Mouse (Mus musculus) heart, postnatal 14 days (tissue): ENCODE data around the gene Fastkd5. TPM values are rescaled to one million over a fixed set of nuclear protein-coding genes. Genes with fewer than 3 reads are reported as not detected.
"Not testable (repeated sequence)": the region's sequence is repeated elsewhere in the genome, so short reads cannot be mapped to it uniquely, and the experiment has no call there.

Experiments used
- DNase-seq, 2 experiments: peaks; one replicate each; pipeline ENCODE4 v3.0.0; 2021 to 2022
- intact Hi-C: fragments of 180-260 bp; cut with DNase I; formaldehyde crosslinking; loops from one replicate; pipeline ENCODE4 v1.15.1; 2025
- long read RNA-seq, 2 experiments: library from polyadenylated mRNA; stranded (forward); transcript quantifications; one replicate each; pipeline ENCODE4 v2.0.0; 2021
- total RNA-seq, 2 experiments: library from RNA; stranded (reverse); gene quantifications; 2 replicates each; pipeline ENCODE4 v1.2.3; 2021

The Fastkd5 gene
- total RNA-seq, result 1 to 10 TPM; 7.3 to 9.3 TPM
- long read RNA-seq, experiment 1, partial matches to known transcripts, result 0 of 4 reads
- long read RNA-seq, experiment 1, other reads (novel, unspliced or antisense), result 2 of 4 reads
- long read RNA-seq, experiment 2, partial matches to known transcripts, result 0 of 1 reads
- long read RNA-seq, experiment 2, other reads (novel, unspliced or antisense), result 0 of 1 reads

DNA sequence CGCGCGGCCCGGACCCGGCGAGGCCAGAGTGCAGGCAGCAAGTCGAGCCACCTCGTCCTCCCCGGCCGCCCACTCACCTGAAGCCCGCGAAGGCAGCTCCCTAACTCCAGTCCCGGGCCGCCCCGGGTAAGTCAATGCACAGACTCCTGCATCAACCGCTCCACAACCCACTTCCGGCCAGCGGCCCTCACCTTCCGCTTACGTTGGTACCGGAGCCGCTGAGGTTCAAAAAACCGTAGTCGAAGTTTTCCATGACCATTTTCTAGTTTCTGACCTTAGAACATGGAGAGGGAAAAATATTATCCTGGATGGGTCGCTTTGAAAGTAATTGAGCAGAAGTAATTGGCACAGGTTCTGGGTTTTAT lies at the start of gene Fastkd5, which contains the start of gene Ubox5:
Fastkd5 (minus strand) TSS at position 189 of the 365 bp plus-strand sequence.
Ubox5 (minus strand) TSS at position 200 of the 365 bp plus-strand sequence.
- intact Hi-C loops, result no loop called here
- peak; percentile 89 to 95 for DNase-seq

DNA sequence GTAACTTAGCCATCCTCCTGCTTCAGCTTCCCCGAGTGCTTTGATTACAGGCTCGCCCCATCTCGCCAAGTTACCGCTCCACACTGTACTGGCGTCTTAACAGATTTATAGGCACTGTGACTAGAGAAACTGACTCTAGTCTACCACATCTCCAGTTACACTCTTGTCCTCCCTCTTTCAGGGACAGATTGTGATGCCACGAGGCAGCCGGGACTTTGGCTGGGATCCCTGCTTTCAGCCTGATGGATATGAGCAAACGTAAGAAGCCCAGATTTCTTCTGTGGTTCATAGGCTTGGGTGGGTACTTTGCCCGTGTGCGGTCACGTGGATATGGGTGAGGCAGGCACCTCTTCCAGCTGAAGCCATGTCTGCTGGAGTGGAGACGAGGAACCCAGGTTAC lies 49.3 kb upstream of the Fastkd5 start:
- intact Hi-C loops, result no loop called here
- no peak for DNase-seq

DNA sequence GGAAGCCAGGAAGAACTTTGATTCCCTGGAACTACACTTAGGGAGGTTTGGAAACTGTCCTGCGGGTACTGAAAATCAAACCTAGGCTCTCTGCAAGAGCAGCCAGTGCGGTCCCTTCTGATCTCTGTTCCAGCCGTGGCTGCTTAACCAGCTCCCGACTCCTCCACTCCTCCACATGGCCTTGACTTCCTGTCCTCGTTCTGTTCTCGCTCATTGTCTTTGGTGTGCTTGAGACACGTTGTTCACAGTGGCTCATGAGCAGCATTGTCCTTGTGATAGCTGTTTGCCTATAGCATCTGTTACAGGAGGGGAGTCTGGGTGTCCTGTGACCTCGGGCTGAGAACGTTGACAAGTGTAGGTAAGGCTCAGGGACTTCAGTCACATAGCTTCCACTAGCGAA lies 47.4 kb upstream of the Fastkd5 start:
- DNase-seq, result no peak
- intact Hi-C loops, result no loop called here

DNA sequence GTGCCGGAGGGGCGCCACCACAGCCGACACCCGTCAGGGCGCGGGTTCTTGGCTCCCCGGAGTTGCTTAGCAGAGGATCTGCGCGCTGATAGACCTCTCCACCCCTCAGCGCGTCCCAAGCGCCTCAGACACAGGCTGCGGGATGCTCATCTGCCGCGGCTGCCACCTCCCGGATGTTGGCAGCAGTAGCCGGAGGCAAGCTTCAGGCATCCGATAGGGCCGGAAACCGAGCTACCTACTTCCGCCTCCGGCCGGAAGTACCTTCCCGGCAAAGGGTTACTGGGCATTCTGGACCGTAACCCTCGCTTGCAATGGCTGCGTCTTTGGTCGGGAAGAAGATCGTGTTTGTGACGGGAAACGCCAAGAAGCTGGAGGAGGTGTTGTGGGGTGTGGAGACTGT lies 37.7 kb upstream of the Fastkd5 start, which contains the start of gene Itpa:
Itpa (plus strand) TSS at position 52 of the 400 bp plus-strand sequence.
- intact Hi-C loops, result no loop called here
- peak; percentile 83 to 88 for DNase-seq

DNA sequence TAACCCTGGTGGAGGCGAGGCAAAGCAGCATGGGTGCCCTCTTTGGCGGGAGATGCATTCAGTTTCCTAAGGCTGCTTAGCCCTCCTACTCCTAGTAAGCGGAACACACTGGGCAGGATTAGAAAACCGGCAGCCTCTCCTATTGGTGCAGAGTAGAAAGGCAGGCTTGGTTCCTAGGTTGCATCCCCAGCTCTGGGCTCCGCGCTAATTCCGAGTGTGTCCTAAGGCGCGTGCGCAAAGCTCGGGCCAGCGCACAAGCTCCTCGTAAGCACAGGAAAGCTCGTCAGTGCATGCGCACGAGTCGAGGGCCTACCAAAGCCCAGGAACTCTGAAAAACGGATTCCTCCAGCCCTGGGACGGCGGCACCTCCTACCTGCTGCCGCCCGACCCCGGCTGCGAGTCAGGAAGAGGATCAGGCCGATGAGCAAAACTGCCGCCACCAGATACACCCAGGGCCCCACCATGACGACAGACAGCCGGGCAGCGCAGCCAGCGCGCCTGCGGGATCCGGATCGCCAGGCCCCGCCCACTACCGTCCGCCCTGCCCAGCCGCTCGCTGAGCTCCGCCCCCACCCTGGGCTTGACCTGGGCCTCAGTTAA lies 34.4 kb upstream of the Fastkd5 start, which contains the start of gene Ddrgk1:
Ddrgk1 (minus strand) TSS at position 558 of the 600 bp plus-strand sequence.
- intact Hi-C loops, result no loop called here
- DNase-seq, result peak; percentile 93

DNA sequence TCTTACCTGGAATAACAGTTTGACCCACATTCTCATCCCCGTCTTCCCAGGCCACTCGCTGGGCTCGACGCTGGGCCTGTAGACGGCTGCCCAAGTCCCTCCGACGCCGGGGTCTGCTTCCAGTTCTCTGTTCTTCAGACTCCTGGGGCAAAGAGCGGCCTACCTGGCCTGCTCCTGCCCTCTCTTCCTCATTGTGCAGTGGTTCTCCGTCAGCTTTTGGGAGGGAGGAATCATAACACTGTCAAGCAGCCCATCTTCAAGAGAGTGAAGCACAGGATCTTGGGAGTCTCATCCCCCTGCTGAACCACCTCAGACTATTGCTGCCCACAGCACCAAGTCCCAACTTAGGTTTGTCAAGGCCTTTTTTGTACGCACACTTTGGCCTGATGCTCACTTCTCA lies 33.5 kb upstream of the Fastkd5 start:
- DNase-seq, result no peak
- intact Hi-C loops, result no loop called here

DNA sequence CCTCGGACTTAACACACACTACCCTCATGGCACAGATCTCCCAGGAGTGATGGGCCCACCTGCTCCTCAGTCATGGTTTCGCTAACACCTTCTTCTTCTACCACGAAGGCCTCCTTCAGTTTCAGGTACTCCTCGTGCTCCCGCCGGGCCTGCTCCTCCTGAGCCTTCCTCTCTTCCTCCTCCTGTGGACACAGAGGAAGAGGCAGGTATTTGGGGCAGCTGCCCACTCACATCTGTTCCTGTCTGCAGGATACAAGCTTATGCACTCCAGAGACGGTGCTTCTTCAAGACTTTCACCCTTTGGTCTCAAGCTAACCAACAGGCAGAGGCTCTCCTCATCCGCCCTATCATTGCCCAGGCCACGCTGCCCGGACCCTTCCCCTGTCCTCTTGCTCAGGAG lies 28.7 kb upstream of the Fastkd5 start:
- DNase-seq, result no peak
- intact Hi-C loops, result no loop called here

DNA sequence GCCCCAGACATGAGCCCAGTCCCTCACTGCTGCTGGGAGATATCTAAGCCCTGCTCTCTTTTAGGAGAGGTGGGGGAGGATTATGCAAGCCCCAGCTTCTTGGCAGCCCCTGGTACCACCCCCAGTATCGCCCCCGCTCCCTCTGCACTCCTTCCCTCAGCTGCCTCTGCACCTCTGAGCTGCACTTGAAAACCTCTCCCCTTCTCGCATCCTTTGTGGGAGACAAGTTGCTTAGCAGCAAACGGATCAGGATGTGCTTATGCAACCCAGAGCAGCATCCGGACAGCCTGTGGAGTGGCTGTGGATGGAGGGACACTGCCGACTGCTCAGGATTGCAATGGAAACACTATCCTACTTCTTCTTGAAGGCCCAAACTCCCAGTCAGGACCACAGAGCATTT lies 27.7 kb upstream of the Fastkd5 start:
- intact Hi-C loops, result no loop called here
- no peak for DNase-seq

DNA sequence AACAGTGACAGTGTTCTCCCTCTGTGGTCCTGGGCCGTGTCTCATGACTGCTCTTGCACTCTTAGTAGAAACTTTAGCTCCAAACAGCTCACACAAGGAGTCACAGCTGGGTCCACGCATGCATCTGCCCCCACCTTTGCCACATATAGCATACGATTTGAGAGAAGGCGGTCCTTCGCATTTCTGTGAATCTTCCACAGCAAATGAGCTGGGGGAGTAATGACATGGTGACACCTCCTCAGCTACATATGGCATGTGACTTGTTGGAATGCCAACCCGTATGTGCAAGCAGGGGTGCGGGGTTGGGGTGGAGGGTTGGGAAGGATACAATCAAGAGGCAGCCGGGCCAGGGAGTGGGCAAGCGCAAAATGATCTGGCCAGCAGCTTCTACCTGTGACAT lies 26.7 kb upstream of the Fastkd5 start:
- no peak for DNase-seq
- intact Hi-C loops, result no loop called here

DNA sequence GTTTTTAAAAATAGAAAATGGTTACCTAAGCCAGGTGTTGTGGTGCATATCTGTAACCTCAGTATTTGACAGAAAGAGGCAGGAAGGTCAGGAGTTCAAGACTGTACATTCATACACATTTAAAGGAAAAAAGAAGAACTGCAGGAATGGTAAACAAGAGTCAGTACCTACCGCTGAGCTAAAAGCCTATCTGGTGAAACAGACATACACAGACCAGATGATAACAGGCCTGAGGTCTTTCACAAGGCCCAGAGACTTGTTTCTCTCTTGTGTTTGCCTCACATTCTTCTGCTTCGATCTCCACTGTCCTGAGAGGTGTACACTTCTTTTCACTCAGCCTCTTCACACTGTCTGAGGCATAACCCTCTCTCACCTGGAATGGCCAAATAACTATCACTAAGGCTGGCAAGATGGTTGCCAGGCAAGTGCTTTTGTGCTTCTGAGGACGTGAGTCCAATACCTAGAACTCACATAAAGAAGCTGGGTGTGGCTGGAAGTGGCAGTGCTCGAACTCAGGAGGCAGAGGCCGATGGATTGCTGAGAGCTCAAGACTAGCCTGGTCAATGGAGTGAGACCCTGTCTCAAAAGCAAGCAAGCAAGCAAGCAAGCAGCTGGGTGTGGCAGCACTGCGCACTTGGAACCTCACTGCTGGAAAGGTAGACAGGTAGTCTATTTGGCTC lies 26.0 kb upstream of the Fastkd5 start:
- DNase-seq, result no peak
- intact Hi-C loops, result no loop called here

DNA sequence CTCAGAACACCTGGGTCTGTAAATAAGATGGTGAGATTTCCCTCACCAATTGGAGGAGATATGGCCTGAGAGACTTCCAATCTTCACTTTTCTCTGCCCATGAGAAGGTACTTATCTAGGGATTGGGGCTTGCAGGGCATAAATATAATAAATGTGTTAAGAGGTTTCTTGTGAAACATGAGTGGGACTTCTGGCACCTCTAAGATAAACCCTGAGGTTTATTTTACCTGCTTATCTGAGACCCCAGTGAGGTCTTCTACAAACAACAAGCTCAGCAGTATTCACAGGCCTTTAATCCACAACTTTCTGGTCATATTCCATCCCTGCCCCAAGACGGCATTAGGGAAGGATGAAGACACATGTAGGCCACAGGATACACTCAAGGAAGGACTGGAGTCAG lies 23.9 kb upstream of the Fastkd5 start:
- DNase-seq, result no peak

DNA sequence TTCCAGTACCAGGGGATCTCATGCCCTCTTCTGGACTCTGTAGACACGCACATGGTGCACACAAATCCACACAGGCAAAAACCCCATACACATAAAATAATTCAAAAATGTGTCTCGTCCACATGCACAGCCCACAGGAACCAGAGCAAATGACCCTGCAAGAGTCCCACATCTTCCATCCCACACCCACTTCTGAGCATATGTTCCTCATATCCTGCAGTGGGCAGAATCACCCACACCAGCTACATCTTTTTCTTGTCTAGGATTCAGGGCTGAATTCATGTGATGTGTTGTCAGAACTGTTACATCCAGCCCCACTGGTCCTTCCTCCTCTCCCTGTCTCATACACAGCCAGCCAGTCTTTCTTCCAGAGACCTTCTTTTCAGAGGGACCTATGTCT lies 23.5 kb upstream of the Fastkd5 start:
- intact Hi-C loops, result no loop called here
- no peak for DNase-seq

More for the DNA sequence above, 23.9 kb upstream of the Fastkd5 start:
- intact Hi-C loops, result no loop called here

DNA sequence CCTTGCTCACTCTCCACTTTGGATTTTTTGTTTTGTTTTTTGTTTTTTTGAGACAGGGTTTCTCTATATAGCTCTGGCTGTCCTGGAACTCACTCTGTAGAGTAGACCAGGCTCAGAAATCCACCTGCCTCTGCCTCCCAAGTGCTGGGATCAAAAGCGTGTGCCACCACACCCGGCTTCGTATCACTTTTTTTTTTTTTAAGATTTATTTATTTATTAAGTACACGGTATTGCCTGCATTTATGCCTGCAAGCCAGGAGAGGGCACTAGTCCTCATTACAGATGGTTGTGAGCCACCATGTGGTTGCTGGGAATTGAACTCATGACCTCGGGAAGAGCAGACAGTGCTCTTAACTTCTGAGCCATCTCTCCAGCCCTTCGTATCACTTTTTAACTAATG lies 19.2 kb upstream of the Fastkd5 start:
- intact Hi-C loops, DNase-seq: not testable (repeated sequence)

DNA sequence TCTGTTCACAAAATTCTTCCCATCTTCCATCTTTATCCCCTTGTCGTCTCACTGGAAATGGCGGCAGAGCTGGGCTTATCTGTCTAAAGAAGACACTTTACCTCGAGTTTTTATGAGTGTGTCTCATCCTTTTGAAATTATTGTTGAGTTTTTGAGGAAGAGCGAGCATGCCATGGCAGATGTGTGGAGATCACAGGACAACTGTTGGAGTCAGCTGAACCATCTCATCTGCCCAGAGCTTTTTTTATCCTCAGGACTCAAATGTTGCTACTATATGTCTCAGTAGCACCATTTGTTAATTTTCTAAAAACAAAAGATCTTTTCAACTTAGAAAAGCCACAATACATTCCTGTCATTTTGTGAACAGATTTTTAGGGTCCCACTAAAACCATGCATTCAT lies 15.4 kb upstream of the Fastkd5 start:
- intact Hi-C loops, result no loop called here
- DNase-seq, result no peak

DNA sequence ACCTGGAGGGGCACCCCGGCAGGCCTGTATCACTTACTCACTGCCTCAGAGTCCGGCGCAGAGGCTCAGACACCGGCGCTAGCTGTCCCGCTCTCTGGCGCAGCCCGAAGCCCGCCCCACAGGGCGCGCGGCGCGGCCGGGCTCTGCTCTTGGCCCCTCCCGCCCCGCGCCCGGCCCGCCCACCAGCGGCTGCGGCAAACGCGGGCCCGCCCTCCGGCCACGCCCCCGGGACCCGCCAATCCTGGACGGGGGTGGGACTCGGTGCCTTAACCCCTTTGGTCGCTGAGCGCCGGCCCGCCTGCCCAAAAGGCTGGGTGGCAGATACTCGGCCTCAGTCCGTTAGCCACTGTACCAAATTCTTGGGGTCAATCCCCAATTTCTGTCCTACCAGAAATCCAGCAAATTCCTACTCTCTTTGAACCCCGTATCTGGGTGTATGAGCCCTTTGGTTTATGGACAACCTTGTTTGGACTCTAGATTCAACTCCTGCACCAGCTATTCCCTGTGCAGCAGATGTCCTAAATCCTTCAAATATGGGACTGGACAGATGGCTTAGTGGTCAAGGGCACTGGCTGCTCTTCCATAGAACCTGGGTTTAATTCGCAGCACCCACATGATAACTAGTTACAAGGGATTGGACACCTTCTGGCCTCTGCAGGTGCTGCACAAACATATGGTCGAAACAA lies 13.0 kb upstream of the Fastkd5 start, which contains the start of gene Lzts3:
Lzts3 (minus strand) TSS at position 120 of the 686 bp plus-strand sequence.
- peak; percentile 96 to 97 for DNase-seq
- intact Hi-C loops, result no loop called here

DNA sequence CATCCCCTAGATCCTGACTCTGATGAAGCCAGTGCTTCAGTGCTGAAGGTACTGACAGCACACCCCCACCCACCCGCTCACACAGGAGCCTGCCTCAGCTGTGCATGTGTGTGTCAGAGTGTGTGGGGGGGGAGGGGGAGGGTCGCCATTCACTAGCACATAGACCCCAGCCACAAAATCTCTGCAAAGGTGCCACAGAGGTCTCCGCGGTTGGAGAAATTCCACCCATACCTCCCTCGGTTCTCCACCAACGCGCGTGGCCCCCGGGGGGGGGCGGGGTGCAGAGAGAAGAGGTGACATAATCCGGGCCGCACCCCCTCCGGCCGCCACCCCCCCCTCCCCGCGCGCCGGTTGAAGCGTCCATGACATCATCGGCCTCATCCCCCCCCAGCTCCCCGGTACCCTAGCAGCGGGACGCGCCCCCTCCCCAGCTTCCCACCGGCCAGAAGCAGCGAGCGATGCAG lies 12.4 kb upstream of the Fastkd5 start:
- intact Hi-C loops, result no loop called here

DNA sequence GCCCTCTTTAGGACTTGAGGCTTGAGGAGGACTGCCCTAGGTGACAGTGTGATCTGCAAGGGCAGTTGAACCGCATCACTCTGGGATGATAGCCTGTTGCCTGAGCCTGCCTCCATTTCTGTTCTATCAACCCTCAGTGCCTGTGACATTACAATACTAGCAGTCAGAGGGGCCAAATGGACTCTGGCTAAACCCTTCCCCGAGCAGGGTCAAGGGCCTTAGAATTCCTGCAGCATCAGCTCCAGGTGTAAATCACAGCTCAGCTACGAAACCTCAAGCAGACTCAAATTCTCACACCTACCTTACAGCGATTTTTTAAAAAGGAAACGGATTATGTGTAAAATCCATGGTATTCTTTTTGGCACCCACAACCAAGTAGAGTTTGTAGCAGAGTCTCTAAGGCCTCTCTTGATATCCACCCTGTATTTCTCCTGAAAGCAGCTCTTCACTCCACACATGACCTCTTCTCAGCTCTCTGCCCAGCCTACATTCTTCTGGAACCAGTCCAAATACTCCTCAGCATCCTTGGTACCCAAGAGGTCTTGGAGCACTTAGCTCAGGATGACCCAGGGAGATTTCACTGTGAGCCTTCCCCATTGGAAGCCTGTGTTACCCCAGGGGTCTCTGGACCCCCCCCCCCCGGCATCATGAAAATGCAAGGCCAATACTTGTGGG lies 11.7 kb upstream of the Fastkd5 start:
- DNase-seq, result no peak
- intact Hi-C loops, result no loop called here

More for the DNA sequence above, 12.4 kb upstream of the Fastkd5 start:
- no peak for DNase-seq

DNA sequence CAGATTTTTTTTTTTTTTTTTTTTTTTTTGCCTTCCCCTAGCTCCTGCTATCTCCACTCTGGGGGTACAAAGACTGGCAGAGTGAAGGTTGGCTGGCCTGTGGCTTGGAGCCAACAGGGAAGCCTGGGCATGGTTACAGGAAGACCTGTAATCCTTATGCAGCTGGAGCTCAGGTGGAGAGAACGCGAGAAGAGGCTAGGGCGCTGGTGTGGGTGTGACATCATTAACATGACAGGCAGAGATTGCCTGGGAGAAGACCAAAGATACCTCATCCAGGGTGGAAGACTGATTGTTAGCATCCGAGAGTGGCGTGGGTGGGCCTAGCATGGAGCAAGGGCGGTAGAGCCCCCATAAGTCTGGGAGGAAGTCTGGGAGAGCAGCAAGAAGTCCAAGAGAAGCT lies 9.4 kb upstream of the Fastkd5 start:
- intact Hi-C loops, result no loop called here
- no peak for DNase-seq

DNA sequence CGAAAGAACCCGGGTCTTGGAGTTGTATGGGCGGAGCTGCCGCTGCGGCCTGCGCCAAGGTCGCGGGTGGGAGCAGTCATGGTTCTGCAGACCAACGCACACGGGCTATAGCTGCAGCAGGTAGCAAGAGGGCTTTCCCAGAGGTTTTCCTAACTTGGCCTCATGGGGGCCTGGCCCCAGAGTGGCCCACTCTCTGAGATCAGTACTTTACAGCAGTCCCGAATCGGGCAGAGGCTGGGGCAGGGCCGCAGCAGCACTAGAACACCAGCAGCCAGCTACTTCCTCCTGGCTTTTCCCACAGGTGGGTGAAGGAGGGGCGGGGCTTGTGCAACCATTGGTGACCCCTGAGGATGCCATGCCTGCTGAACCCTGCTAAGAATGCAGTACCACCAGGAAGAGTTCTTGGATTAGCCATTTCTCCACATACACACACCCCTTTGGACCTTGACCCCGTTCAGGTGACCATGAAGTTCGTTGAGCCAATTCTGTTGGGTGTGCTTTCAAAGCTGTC lies 8.3 kb upstream of the Fastkd5 start:
- intact Hi-C loops, result no loop called here
- DNase-seq, result no peak

DNA sequence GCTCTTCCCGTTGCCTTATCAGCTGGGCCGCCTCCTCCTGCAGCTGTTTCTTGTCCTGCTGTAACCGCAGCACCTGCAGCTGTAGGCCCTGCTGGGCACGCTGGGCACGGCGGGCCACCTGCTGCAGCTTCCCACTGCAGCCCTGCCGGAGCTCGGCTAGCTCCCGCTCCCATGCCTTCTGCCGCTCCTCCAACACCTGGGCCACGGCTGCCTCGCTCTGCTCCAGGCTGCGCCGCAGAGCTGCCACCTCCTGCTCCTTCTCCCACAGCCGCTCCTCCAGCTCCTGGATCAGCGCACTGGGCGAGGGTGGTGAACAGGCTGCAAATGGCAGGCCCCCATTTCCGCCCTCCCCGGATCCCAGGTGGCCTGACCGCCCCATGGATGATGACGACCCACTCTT lies 6.0 kb upstream of the Fastkd5 start:
- DNase-seq, result no peak
- intact Hi-C loops, result no loop called here
